Mouse (Mus musculus) intestine, postnatal 0 days (tissue): ENCODE data around the gene Ago3. TPM values are rescaled to one million over a fixed set of nuclear protein-coding genes. Genes with fewer than 3 reads are reported as not detected.

Experiments
- ATAC-seq: fragments of 200-750 bp; cut with Nextera tagmentation; 2 replicates; pipeline ENCODE4 v1.8.0; 2017; ENCODE audit warnings: mild to moderate bottlenecking, moderate TSS enrichment, moderate library complexity
- H3K27ac ChIP-seq: fragments of 300-500 bp; sonication (generic); 2 replicates; pipeline ENCODE4 v1.5.1; 2014; ENCODE audit warnings: mild to moderate bottlenecking, low read depth, low read length, moderate library complexity
- H3K27me3 ChIP-seq: fragments of 300-500 bp; sonication (generic); replicated peaks from 2 replicates; pipeline ENCODE4 v1.6.1; 2014; ENCODE audit warnings: low read length, mixed read lengths; ENCODE audit not compliant: control insufficient read depth, insufficient read depth
- H3K36me3 ChIP-seq: fragments of 300-500 bp; sonication (generic); 2 replicates; pipeline ENCODE4 v1.6.1; 2014; ENCODE audit warnings: mild to moderate bottlenecking, moderate library complexity; ENCODE audit not compliant: control insufficient read depth, insufficient read depth
- H3K4me1 ChIP-seq: fragments of 300-500 bp; sonication (generic); replicated peaks from 2 replicates; pipeline ENCODE4 v1.6.1; 2014; ENCODE audit warnings: antibody characterized with exemption, low read length, mixed read lengths; ENCODE audit not compliant: control insufficient read depth, insufficient read depth
- H3K4me2 ChIP-seq: fragments of 300-500 bp; sonication (generic); replicated peaks from 2 replicates; pipeline ENCODE4 v1.6.1; 2014; ENCODE audit warnings: low read depth, mild to moderate bottlenecking, moderate library complexity
- H3K4me3 ChIP-seq: fragments of 300-500 bp; sonication (generic); 2 replicates; pipeline ENCODE4 v1.5.1; 2014; ENCODE audit warnings: low read depth, low read length
- H3K9ac ChIP-seq: fragments of 300-500 bp; sonication (generic); 2 replicates; pipeline ENCODE4 v1.6.1; 2014; ENCODE audit warnings: mild to moderate bottlenecking, low read depth, low read length
- H3K9me3 ChIP-seq: fragments of 300-500 bp; sonication (generic); 2 replicates; pipeline ENCODE4 v1.6.1; 2016; ENCODE audit warnings: mixed run types; ENCODE audit not compliant: control insufficient read depth
- CTCF ChIP-seq: sonication (generic); IDR thresholded peaks from 2 replicates; pipeline ENCODE4 v1.5.1; 2016; ENCODE audit warnings: low read depth, mild to moderate bottlenecking, control low read depth, antibody characterized with exemption, moderate library complexity
- WGBS: fragments of 180-500 bp; shearing (Covaris S2); extraction: QIAGEN DNeasy Blood & Tissue Kit; methylation state at CpG from one replicate; pipeline ENCODE4 v1.1.7; 2014; 5-methylcytosine and 5-hydroxymethylcytosine counted together
- polyA plus RNA-seq: library from polyadenylated mRNA; unstranded; fragments of >200 nt; fragmentation: Nextera tagmentation; extraction: Ambion mirVana; gene quantifications from 2 replicates; pipeline ENCODE4 v1.2.1, GENCODE M21; 2015

Ago3 gene
- polyA plus RNA-seq, 1 experiment from 2014 or later: 9.3 TPM

DNA sequence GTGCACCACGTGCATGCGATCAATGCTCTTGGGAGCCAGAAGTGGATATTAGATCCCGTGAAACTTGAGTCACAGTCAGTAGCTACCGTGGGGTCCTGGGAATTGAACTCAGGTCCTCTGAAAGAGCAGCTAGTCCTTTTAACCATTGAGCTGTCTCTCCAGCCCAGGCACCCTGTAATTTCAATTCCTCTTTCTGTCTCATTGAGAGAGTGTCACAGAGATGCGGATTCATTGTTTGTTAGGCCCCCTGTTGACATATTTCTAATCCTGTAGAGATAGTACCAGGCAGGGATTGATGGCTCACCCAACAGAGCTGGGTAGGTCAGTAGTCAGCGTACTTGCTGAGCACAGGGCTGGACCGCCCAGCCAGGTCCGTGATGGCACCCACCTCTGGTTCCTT is 139.0 kb downstream of the Ago3 start:
- no peak overlapping the region for H3K4me3 ChIP-seq
- no peaks in the 10 kb centered on the region for H3K36me3 ChIP-seq
- ATAC-seq: no peak
- no peak overlapping the region for H3K9ac ChIP-seq
- WGBS: 82% methylated on average over 8 of the region's 8 CpGs
- no peak overlapping the region for H3K4me2 ChIP-seq
- peaks cover 34% of the 10 kb centered on the region for H3K27me3 ChIP-seq
- no peaks in the 10 kb centered on the region for H3K9me3 ChIP-seq
- H3K27ac ChIP-seq: no peak overlapping the region
- H3K4me1 ChIP-seq: no peaks in the 10 kb centered on the region; the same call in 1 of the 2 replicates
- TF ChIP-seq CTCF: no peak

DNA sequence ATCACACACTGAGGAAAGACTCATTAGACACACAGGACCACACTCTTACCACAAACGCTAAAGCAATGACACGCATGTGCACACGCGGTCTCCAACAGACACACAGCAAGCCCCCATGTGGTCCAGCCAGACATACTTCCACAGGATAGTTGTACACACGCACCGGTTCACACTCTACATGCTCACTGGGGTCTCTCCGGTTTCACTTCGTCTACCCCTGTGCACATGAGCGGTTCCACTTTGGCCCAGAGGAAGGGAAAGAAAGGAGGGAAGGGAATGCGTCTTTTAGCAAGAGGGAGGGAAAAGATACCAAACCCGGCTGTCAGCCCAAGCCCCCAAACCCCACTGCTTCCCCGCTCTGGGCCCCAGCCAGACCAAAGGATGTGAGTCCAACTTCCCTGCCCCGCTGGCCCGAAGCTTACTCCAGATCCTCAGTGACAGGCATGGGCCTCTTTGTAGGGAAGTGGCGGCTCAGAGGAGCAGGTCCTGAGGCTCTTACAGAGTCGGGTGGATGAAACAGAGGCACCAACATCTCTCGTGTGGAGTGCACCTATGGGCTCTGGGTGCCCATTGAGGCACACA is 141.2 kb downstream of the Ago3 start:
- H3K4me2 ChIP-seq: 0 out of 2 replicates have a peak overlapping the region, but pooled peaks have one; percentile 21
- ATAC-seq: no peak
- no peak for TF ChIP-seq CTCF
- H3K27ac ChIP-seq: no peak overlapping the region
- H3K27me3 ChIP-seq: peaks cover 47% of the 10 kb centered on the region
- H3K9ac ChIP-seq: no peak overlapping the region
- H3K4me3 ChIP-seq: no peak overlapping the region
- H3K9me3 ChIP-seq: no peaks in the 10 kb centered on the region
- no peaks in the 10 kb centered on the region; the same call in 1 of the 2 replicates for H3K4me1 ChIP-seq
- 41% methylated on average over 17 of the region's 17 CpGs for WGBS
- no peaks in the 10 kb centered on the region for H3K36me3 ChIP-seq

DNA sequence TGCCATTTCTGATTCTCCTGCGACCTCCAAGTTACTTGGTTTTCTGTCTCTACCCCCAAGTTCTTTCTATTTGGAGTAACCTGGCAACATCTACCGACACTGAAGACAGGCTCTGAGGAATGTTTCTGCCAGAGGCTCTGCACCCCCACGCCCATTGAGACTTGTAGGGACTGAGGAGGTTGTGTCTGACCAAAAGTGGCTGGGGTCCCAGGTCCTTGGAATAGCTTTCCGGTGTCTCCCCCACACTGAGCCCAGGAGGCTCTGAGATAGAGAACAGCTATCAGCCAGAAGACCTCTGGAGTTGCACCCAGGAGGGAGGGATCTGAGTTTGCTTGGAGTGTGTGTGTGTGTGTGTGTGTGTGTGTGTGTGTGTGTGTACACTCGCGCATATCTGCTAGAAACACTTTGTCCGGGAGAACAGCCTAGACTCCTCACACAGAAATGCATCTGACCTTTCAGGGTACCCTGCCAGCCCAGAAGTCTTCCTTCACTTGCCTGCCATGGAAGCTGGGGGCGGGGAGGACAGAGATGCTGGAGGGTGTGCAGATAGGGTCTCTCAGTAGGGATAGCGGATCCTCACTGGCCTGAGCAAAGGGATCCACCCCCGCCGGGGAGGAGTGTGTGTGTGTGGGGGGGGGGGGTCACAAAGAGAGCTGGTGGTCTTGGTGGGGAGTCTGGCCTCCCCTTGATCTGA is 141.9 kb downstream of the Ago3 start:
- Histone ChIP-seq H3K27me3 (peaks cover 47% of the 10 kb centered on the region), H3K36me3 (no peaks in the 10 kb centered on the region), H3K9me3 (no peaks in the 10 kb centered on the region), H3K4me3 (no peak overlapping the region), H3K4me2 (no peak overlapping the region), H3K27ac (no peak overlapping the region), H3K9ac (no peak overlapping the region), H3K4me1 (no peaks in the 10 kb centered on the region; the same call in 1 of the 2 replicates)
- ATAC-seq: no peak
- WGBS: 28% methylated on average over 11 of the region's 11 CpGs
- TF ChIP-seq CTCF: no peak

DNA sequence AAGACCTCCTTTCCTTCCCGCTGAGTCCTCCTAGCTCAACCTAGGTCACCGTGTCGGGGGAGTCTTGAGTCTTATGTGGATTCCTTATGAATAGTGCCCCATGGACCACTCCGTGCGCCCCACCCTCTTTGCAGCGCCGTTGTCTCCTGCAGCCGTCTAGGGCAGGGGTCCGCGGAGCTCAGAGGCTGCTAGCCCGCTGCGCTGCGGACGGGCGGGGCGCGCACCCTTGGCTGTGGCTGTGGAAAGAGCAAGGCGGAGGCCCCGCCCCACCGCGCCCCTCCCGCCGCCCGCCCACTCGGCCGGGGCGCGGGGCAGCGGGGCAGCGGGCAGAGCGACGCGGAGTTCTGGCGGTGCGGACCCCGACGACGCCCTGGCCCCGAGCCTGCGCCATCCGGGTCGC is 142.9 kb downstream of the Ago3 start, which contains the start of gene Col8a2:
Col8a2 (plus strand) TSS at position 302 of the 400 bp plus-strand sequence.
- H3K27me3 ChIP-seq: peaks cover 47% of the 10 kb centered on the region
- peak within 1 kb of the TSS; percentile 46 for H3K9ac ChIP-seq
- no peaks in the 10 kb centered on the region for H3K9me3 ChIP-seq
- no peaks in the 10 kb centered on the region for H3K36me3 ChIP-seq
- H3K27ac ChIP-seq: no peak within 1 kb of the TSS
- H3K4me2 ChIP-seq: peak within 1 kb of the TSS; percentile 76
- ATAC-seq: 0 out of 2 replicates have a peak, but pooled peaks have one; percentile 49
- no peak for TF ChIP-seq CTCF
- peak within 1 kb of the TSS; percentile 45 for H3K4me3 ChIP-seq
- 1% methylated on average over 42 of the region's 42 CpGs for WGBS
- no peaks in the 10 kb centered on the region; the same call in 1 of the 2 replicates for H3K4me1 ChIP-seq

DNA sequence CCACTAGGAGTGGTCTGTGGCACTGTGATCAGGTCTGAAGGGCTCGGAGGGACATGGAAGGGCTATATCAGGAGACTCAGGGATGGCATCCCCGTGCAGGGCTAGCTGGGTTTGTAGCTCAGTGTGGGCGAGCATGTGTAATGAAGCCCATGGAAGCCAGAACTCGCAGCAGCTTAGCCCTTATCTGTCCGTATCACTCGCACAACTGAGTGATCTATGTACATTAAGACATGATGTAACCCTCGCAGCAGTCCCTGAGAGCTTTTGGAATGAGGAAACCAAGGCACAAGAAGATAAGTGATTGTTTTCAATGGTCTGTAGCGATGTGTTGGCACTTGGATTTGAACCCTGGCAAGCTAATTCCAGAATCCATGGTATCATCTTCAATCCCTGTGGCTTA is 145.8 kb downstream of the Ago3 start:
- Histone ChIP-seq H3K36me3 (no peaks in the 10 kb centered on the region), H3K9ac (no peak overlapping the region), H3K4me3 (no peak overlapping the region), H3K9me3 (no peaks in the 10 kb centered on the region), H3K27ac (no peak overlapping the region), H3K4me2 (no peak overlapping the region), H3K4me1 (no peaks in the 10 kb centered on the region; the same call in 1 of the 2 replicates), H3K27me3 (peaks cover 39% of the 10 kb centered on the region)
- no peak for TF ChIP-seq CTCF
- 74% methylated on average over 8 of the region's 8 CpGs for WGBS
- ATAC-seq: no peak

DNA sequence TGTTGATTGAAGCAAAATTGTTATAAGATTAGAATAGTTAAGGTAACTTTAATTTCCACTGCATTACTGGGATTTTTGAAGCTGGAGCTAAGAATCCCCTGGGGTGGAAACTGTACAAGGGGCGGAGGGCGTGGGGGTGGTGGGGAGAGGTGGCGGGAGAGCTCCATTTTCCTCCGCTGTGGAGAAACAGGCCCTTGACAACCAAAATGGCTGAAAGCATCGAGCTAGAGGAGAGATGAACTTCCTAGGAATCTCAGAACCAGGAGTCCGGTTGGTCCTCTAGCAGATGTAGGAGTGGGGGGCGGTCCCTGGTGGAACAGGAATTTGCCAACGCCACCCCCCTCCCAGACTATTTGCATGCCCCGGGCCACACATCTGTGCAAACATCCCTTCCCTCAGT is 147.7 kb downstream of the Ago3 start:
- H3K9me3 ChIP-seq: no peaks in the 10 kb centered on the region
- H3K4me1 ChIP-seq: no peaks in the 10 kb centered on the region; the same call in 1 of the 2 replicates
- ATAC-seq: no peak
- no peak overlapping the region for H3K4me2 ChIP-seq
- WGBS: 69% methylated on average over 9 of the region's 9 CpGs
- H3K27ac ChIP-seq: no peak overlapping the region
- TF ChIP-seq CTCF: no peak
- H3K27me3 ChIP-seq: peaks cover 24% of the 10 kb centered on the region
- H3K9ac ChIP-seq: no peak overlapping the region
- H3K4me3 ChIP-seq: no peak overlapping the region
- no peaks in the 10 kb centered on the region for H3K36me3 ChIP-seq

Other genes with a start within 250 kb of the Ago3 start
- 56.7 and 67.5 TPM in 2 replicates for gene Thrap3, start 226.8 kb downstream of the Ago3 start, polyA plus RNA-seq
- 11.7 and 12.2 TPM in 2 replicates for gene Map7d1, start 173.2 kb downstream of the Ago3 start, polyA plus RNA-seq
- gene Trappc3, start 167.2 kb downstream of the Ago3 start, polyA plus RNA-seq: 115 and 126 TPM in 2 replicates
- gene Col8a2, start 142.8 kb downstream of the Ago3 start, polyA plus RNA-seq: 1.5 and 2.2 TPM in 2 replicates
- 41.7 and 43.0 TPM in 2 replicates for gene Adprhl2, start 107.9 kb downstream of the Ago3 start, polyA plus RNA-seq
- gene Tekt2, start 103.9 kb downstream of the Ago3 start, polyA plus RNA-seq: 1.6 and 2.1 TPM in 2 replicates
- gene Ago1, start 39.0 kb upstream of the Ago3 start, polyA plus RNA-seq: 2.7 and 3.2 TPM in 2 replicates
- gene Ago4, start 103.9 kb upstream of the Ago3 start, polyA plus RNA-seq: 0.90 and 1.1 TPM in 2 replicates
- 8.3 and 10.2 TPM in 2 replicates for gene Clspn, start 127.4 kb upstream of the Ago3 start, polyA plus RNA-seq
- gene 5730409E04Rik, start 180.3 kb upstream of the Ago3 start, polyA plus RNA-seq: 1.2 and 1.4 TPM in 2 replicates
- gene Psmb2, start 248.1 kb upstream of the Ago3 start, polyA plus RNA-seq: 358 and 381 TPM in 2 replicates